Mouse (Mus musculus): ENCODE measurements around the gene Rps3.
A peak's percentile ranks its signal among the peaks of the same experiment; 100 is the strongest.

DNA sequence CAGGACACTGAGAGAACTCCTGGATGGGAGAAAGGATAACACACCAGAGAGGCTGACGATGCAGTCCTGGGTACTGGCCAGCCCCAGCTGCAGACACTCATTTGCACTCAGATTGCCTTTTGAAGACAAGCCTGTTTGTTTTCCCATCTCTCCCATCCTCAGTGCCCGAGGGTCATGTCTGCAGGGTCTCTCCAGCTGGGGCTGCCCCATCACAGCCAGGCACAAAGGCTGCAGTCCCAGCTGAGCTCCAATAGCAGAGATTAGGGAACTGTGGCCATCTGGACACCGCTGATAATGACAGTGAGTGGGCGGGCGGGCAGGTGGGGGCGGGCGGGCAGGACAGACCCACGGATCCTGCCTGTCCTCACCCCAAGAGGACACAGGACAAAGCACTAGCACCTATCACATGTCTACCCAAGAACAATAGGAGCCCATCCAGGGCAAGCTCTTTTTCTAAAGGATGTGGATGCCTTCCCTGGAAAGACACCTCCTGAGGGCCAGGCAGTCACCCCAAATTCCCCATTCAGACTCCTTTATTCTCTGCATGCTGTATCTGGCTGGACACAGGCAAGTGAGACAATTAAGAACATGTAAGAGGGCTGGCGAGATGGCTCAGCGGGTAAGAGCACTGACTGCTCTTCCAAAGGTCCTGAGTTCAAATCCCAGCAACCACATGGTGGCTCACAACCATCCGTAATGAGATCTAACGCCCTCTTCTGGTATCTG, 8.5 kb downstream of the Rps3 start:
- TF ChIP-seq CTCF (IDR thresholded peaks at IDR 0.05; ENCODE audit: low read depth): no peak
- peak; percentile 54; the same call in 1 of the 2 replicates for TF ChIP-seq EP300 (IDR thresholded peaks at IDR 0.05; ENCODE audit: low read depth)
